Mouse (Mus musculus) thymus, adult 18-20 months (tissue): ENCODE measurements around the gene Asb18.

ENCODE experiments used
- DNase-seq, 2 experiments: peaks; one replicate each; pipeline ENCODE4 v3.0.0; 2022; ENCODE audit warnings: mixed read lengths in 2 of 2

Asb18 gene

GRCm38 (mm10) chr1:90014446-90014845 is at the start of gene Asb18:
Asb18 (minus strand) TSS chr1:90014666.
- no peak for DNase-seq

DNA sequence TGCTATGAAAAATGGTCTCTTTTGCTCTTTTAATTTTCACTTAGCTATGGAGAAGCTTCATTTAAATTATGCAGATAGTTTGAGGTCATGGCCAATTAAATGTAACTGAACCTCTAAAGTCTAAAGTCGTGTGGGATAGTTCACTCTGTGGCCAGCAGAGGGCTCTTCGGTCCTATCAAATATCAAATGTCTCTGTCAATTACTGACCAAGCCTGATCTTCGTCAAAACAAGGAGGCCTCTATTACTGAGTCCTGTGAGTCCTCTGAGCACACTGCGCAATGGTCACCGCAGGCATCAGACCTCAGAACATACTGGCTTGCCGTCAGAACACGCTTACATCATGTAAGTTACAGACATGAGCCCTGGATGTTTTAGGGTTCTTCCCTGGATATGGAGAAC is 46.1 kb upstream of the Asb18 start:
- no peak for DNase-seq

GRCm38 (mm10) chr1:90060054-90060453 is 45.6 kb upstream of the Asb18 start:
- DNase-seq = no peak

- no peak for DNase-seq
Observed at GRCm38 (mm10) chr1:90054991-90055390, 40.5 kb upstream of the Asb18 start.

- DNase-seq = no peak
Observed at GRCm38 (mm10) chr1:90051347-90051746, 36.9 kb upstream of the Asb18 start.

DNA sequence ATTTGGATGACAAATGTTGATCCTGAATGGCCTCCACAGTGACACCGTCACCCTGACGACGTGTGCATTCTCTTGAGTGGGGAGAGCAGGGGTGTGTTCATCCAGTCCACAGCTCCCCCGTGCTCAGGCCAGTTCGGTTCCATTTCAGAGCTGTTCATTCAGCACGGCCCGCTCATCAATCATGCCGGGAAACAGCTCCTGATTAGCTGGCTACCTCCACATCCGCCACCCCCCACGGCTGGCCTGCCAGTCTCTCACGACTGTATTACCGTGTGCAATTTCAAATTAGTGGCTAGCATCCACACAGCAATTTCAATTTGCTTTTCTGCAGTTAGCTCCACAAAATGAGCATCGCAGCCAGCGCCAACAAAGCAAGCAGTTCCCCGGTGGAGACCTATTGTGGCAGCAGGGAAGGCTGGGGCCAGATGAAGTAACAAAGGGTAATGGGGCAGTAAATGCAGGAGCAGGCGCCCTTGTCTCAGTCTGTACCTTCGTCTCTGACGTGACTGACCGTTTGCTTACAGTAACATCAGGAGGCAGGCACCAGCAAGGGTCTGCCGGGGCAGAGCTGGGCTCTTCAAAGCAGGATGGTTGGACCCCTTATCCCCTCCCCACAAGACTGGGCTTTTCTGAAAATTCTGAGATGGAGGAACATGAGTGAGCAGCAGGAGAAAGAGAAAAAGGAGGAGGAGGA is 35.7 kb upstream of the Asb18 start:
- no peak for DNase-seq

GRCm38 (mm10) chr1:90028305-90028704 is 13.8 kb upstream of the Asb18 start:
- no peak for DNase-seq

DNA sequence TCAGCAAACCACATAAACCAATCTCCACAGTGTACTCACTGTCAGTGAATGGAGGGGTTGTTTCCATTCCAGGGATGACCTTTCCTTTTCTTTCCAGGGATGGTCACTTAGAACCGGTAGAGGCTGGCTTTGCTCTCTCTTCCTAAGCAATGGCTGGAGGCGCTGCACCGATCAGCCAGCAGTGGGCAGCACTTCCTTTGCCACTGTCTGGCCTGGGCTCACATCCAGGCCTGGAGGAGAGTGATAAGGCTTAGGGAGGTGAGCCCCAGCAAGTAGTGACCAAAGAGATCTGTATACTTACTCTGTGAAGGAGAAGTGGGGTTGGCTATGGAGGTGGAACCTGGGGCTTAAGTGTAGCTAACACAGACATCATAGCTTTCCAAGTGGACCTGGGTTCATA is 12.5 kb upstream of the Asb18 start:
- no peak for DNase-seq

- no peak for DNase-seq
Observed at GRCm38 (mm10) chr1:90020336-90020735, 5.9 kb upstream of the Asb18 start.

GRCm38 (mm10) chr1:90018071-90018470 is 3.6 kb upstream of the Asb18 start:
- no peak for DNase-seq

- no peak for DNase-seq
Observed at GRCm38 (mm10) chr1:90013273-90013672, 1.2 kb downstream of the Asb18 start.

DNA sequence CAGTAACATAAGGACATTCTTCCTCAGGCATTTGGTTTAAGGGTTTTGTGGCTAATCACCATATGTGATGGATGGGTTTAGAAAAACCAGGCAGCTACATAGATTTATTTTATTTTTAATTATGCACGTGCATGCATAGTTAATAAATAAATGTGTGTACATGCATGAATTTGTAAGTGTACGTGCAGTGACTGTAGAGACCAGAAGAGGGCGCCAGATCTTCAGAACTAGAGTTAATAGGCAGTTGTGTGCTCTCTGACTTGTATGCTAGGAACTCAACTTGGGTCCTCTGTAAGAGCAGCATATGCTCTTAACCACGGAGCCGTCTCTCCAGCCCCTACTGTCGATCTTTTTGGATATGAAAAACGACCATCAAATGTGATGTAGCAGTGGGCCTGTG is 1.6 kb downstream of the Asb18 start:
- no peak for DNase-seq

DNA sequence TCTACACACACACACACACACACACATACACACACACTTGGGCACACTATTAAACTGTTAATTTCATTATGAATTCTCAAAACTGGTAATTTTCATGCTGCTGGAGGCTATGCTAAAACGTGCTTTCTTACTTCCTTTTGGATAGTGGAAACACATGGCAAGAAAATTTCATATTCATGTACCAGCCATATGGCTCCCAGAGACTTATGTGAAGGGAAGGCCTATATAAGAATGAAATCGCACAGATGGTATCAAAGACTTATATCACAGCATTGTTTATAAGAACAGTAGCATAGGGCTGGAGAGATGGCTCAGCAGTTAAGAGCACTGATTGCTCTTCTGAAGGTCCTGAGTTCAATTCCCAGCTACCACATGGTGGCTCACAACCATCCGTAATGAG is 2.3 kb downstream of the Asb18 start:
- DNase-seq = no peak

DNA sequence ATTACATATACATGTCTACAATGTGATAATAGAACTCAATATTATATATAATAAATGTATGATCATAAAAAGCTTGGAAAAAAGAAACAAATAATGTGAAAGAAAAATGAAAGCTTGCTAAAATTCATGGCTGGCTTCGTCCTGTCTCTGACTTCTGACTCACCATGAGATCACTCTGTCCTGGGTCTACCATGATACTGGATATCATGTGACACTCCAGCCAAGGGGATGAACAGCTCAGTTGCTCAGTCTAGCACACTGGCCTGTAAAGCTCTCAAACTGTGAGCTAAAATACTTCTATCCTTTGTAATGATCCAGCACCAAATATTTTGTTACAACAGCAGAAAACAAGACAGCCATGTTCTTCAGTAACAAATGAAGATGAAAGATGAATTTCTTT is 4.4 kb downstream of the Asb18 start:
- DNase-seq = no peak

GRCm38 (mm10) chr1:90009188-90009587 is 5.3 kb downstream of the Asb18 start:
- DNase-seq = no peak

GRCm38 (mm10) chr1:90006666-90007065 is 7.8 kb downstream of the Asb18 start:
- no peak for DNase-seq

DNA sequence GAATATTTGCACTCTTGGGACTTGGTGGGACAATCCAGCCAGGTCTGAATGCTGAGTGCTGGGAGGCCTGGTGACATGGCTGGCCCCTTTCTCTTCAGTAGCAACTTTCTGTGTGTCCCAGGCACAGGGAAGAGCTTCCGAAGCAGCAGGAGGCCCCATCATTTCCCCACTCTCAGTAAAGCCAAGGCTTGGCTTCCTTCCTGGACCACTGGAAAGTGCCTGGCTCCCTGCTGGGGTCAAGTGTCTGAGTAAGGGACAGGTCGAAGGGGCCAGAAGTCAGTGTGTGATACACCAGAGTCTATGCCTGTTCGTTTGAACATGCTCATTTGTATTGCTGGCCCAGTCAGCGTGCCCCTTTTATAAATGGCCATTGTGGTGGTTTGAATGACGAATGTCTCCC is 13.5 kb downstream of the Asb18 start:
- DNase-seq = no peak

DNA sequence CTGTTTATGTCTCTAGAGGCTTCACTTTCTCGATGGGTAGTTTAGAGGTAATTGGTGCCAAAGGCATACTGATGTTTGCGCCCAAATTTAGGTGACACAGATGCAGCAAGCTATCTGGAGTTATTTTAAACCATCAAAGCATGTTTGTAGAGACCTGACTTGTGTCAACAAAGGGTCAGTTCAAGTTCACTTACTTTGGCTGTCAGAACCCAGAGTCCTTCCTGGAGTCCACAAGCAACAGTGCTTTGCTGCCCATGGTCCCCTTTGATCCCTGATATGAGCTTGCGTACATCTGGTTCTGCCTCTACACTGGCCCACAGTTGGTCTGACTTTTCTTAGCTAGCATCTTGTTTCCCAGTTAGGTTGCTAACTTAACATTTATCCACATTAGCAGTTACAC is 14.6 kb downstream of the Asb18 start:
- no peak for DNase-seq

DNA sequence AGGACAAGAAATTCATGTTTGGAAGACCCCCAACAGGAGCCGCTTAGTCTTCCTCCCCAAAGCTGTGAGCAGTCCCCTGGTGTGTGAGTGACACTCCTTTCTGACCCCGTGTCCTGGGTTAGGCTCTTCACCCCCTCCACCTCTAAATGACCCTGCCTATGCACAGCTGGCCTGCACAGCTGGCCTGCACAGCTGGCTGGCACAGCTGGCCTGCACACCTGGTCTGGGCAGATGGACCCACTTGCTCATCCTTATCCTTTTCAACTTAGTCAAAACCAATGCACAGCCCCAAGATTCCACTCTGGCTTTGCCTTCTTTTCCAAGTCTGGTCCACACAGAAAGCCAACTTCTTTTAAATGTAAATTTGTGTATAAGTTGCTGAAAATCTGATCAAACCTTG is 15.8 kb downstream of the Asb18 start:
- DNase-seq = no peak

GRCm38 (mm10) chr1:89998076-89998475 is 16.4 kb downstream of the Asb18 start:
- no peak for DNase-seq

GRCm38 (mm10) chr1:89992256-89992655 is 22.2 kb downstream of the Asb18 start:
- DNase-seq = no peak

DNA sequence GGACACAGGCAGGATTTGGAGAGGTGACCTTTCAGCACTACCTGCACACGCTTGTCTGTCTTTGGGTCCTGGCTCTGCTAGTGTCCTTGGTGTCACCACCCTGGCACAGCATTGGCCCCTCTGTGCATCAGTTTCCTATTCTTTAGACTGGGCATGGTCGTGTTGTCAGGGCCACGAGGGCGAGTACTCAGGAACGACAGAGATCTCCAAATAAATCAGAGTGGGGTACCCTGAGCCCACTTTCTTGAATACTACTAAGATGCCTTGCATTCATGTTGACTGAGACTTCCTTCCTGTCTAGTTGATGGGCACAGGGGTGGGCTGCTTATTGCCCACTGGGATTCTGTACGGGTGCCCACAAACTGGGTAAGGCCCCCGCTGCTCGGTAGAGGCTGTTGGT is 37.2 kb downstream of the Asb18 start:
- no peak for DNase-seq

DNA sequence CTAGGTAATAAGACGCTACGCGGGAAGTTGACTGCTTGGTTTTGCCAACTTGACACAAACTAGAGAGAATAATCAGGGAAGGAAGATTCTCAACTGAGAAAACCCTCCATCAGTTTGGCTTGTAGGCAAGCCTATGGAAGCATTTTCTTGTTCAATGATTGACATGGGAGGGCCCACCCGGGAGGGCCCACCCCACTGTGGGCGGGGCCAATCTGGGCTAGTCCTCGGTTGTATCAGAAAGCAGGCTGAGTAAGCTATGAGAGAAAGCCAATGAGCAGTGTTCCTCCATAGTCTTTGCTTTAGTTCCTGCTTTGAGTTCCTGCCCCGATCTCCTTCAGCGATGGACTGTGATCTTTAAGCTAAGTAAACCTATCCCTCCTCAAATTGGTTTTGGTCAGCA is 38.1 kb downstream of the Asb18 start:
- DNase-seq = no peak

DNA sequence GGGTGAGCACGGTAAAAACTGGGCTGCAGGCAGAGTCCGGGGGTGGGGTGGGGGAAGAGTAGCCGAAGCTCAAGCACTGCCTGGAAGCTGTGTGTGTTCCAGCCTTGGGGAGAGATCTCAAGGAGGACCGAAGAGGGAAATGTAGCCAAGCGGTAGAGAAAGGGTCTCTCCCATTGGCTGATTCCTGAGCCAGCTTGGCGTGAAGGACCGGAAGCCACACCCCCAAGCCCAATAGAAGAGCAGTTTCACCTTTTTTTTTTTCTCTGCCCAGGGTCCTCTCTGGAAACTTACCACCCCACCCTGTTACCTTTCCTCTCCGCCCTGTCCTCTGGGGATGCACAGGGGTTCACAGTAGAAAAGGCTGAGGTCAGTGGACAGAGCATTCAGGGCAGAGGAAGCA is 39.9 kb downstream of the Asb18 start:
- no peak for DNase-seq

- no peak for DNase-seq
Observed at GRCm38 (mm10) chr1:89971848-89972247, 42.6 kb downstream of the Asb18 start.

DNA sequence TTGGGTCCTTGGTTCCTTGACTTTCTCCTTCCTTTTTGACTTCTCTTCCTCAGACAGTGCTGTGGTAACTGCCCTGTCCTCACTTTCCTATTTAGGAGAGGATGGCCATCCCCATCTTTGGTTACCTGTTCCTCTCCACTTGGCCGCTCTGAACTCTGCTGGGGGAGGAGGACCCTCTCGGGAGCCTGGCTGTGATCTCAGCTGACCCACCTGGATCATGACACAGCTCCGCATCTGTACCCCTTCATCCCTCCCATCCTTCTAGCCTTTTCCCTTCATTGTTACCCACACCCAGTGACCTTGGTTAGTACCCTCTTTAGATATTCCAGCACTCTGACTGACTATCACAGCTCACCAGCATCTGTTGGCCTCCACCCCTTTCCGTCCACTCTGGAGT is 44.8 kb downstream of the Asb18 start:
- no peak for DNase-seq
